11 mouse cellular contexts compared by ENCODE assay signal in genomic region chr16:31029739-31030485, GRCm38 (mm10). TPM values are rescaled to one million over a fixed set of nuclear protein-coding genes. Genes with fewer than 3 reads are reported as not detected.
A peak's percentile ranks its signal among the peaks of the same experiment; 100 is the strongest.
DNase-seq lines count a peak whose midpoint lies in the region; ATAC-seq lines count a peak whose summit lies in the region.
"Had no signal": no experiment of that assay in that cellular context is flagged by ENCODE, and none has a peak within 500 bp of the region (broad histone marks: within the 10 kb centered on the region; RNA-seq: fewer than 3 reads in every experiment).

No protein-coding gene starts in this region.

- 67% methylated on average over 11 of the region's 11 CpGs for WGBS in forebrain, embryonic 10.5 days
- 67% methylated on average over 11 of the region's 11 CpGs for WGBS in forebrain, embryonic 12.5 days
- WGBS in kidney, embryonic 15.5 days, result 63% methylated on average over 11 of the region's 11 CpGs
- WGBS in stomach, embryonic 14.5 days, result 69% methylated on average over 11 of the region's 11 CpGs

- no peaks in the 10 kb centered on the region for H3K27me3 ChIP-seq in forebrain, embryonic 10.5 days (ENCODE audit: poor library complexity, severe bottlenecking)
- H3K27me3 ChIP-seq in forebrain, embryonic 12.5 days, result no peaks in the 10 kb centered on the region
- no peaks in the 10 kb centered on the region for H3K27me3 ChIP-seq in kidney, embryonic 15.5 days
- no peaks in the 10 kb centered on the region for H3K27me3 ChIP-seq in stomach, embryonic 14.5 days (ENCODE audit: control insufficient read depth, insufficient read depth, low read length)
- H3K27me3 ChIP-seq: limb, embryonic 12.5 days had no signal

- H3K4me2 ChIP-seq in forebrain, embryonic 12.5 days, result no peak overlapping the region
- no peak overlapping the region for H3K4me2 ChIP-seq in kidney, embryonic 15.5 days
- no peak overlapping the region for H3K4me2 ChIP-seq in stomach, embryonic 14.5 days (replicated peaks; ENCODE audit: low read depth, low read length)
- H3K4me2 ChIP-seq: limb, embryonic 12.5 days had no signal

- peaks cover 50% of the 10 kb centered on the region for H3K4me1 ChIP-seq in forebrain, embryonic 10.5 days
- peaks cover 22% of the 10 kb centered on the region for H3K4me1 ChIP-seq in forebrain, embryonic 12.5 days
- H3K4me1 ChIP-seq in kidney, embryonic 15.5 days, result peaks cover 9% of the 10 kb centered on the region; the same call in 1 of the 2 replicates
- peaks cover 3% of the 10 kb centered on the region for H3K4me1 ChIP-seq in stomach, embryonic 14.5 days (ENCODE audit: control insufficient read depth, insufficient read depth, low read length)
- H3K4me1 ChIP-seq: limb, embryonic 12.5 days had no signal

- peaks cover 2% of the 10 kb centered on the region; the same call in 1 of the 2 replicates for H3K36me3 ChIP-seq in forebrain, embryonic 10.5 days (replicated peaks)
- H3K36me3 ChIP-seq in forebrain, embryonic 12.5 days (replicated peaks), result no peaks in the 10 kb centered on the region
- no peaks in the 10 kb centered on the region for H3K36me3 ChIP-seq in kidney, embryonic 15.5 days
- no peaks in the 10 kb centered on the region for H3K36me3 ChIP-seq in stomach, embryonic 14.5 days (ENCODE audit: control insufficient read depth, insufficient read depth, low read length)
- H3K36me3 ChIP-seq: limb, embryonic 12.5 days had no signal

- ATAC-seq in forebrain, embryonic 12.5 days (ENCODE audit: low FRiP score), result no peak
- ATAC-seq in kidney, embryonic 15.5 days (replicated peaks; ENCODE audit: low FRiP score), result no peak
- ATAC-seq in stomach, embryonic 14.5 days (ENCODE audit: insufficient number of reproducible peaks, insufficient read depth, low FRiP score, low read depth), result no peak
- ATAC-seq: forebrain, postnatal 0 days had no signal

- no peak for DNase-seq in forebrain, embryonic 10.5 days (ENCODE audit: extremely low spot score, low spot score)
- DNase-seq in kidney, postnatal 4 days, result no peak
- peak; percentile 25 for DNase-seq in retina, postnatal 1 day
- no peak for DNase-seq in retina, embryonic 14.5 days (ENCODE audit: low spot score)
- no peak for DNase-seq in cerebellum, adult 18-20 months
- DNase-seq: forebrain, postnatal 0 days; thymus, postnatal 4 days had no signal

- H3K9me3 ChIP-seq in forebrain, embryonic 10.5 days, result no peaks in the 10 kb centered on the region
- no peaks in the 10 kb centered on the region for H3K9me3 ChIP-seq in forebrain, embryonic 12.5 days
- H3K9me3 ChIP-seq in kidney, embryonic 15.5 days (replicated peaks), result no peaks in the 10 kb centered on the region
- H3K9me3 ChIP-seq in stomach, embryonic 14.5 days (ENCODE audit: control insufficient read depth, low read depth, low read length), result no peaks in the 10 kb centered on the region
- H3K9me3 ChIP-seq: limb, embryonic 12.5 days had no signal

- no peak overlapping the region for H3K4me3 ChIP-seq in forebrain, embryonic 10.5 days
- no peak overlapping the region for H3K4me3 ChIP-seq in forebrain, embryonic 12.5 days (replicated peaks)
- no peak overlapping the region for H3K4me3 ChIP-seq in kidney, embryonic 15.5 days (replicated peaks)
- no peak overlapping the region for H3K4me3 ChIP-seq in stomach, embryonic 14.5 days (ENCODE audit: low read depth, low read length)
- H3K4me3 ChIP-seq: limb, embryonic 12.5 days had no signal

- no peak overlapping the region for H3K9ac ChIP-seq in forebrain, embryonic 12.5 days
- no peak overlapping the region for H3K9ac ChIP-seq in kidney, embryonic 15.5 days
- H3K9ac ChIP-seq in stomach, embryonic 14.5 days (replicated peaks; ENCODE audit: low read depth, low read length), result no peak overlapping the region
- H3K9ac ChIP-seq: forebrain, postnatal 0 days; limb, embryonic 12.5 days had no signal

- H3K27ac ChIP-seq in forebrain, embryonic 10.5 days, result peak overlapping the region; percentile 72
- no peak overlapping the region for H3K27ac ChIP-seq in forebrain, embryonic 12.5 days
- peak overlapping the region; percentile 37; the same call in 1 of the 2 replicates for H3K27ac ChIP-seq in kidney, embryonic 15.5 days
- H3K27ac ChIP-seq in stomach, embryonic 14.5 days (ENCODE audit: low read length), result peak overlapping the region; percentile 10; the same call in 1 of the 2 replicates
- H3K27ac ChIP-seq: limb, embryonic 12.5 days had no signal

RNA-seq across cellular contexts. Expression of gene Xxylt1, which starts 51.3 kb away (rescaled TPM):
- polyA plus RNA-seq in forebrain, embryonic 10.5 days (2016; fragmentation: Nextera tagmentation; extraction: Ambion mirVana), result 13.9 and 14.4 TPM in 2 replicates
- polyA plus RNA-seq in forebrain, embryonic 12.5 days (2016; fragmentation: Nextera tagmentation; extraction: Ambion mirVana), result 12.4 and 12.7 TPM in 2 replicates
- polyA plus RNA-seq in kidney, embryonic 15.5 days (2015; fragmentation: Nextera tagmentation; extraction: Ambion mirVana), result 19.2 and 20.2 TPM in 2 replicates
- polyA plus RNA-seq in stomach, embryonic 14.5 days (2014; fragmentation: Nextera tagmentation; extraction: Ambion mirVana), result 17.2 and 21.4 TPM in 2 replicates
